Mouse (Mus musculus) adrenal gland, postnatal 10 days (tissue): ENCODE measurements at regions not wholly inside any gene's neighbourhood (a gene's known extent, or its start where the extent isn't known, plus 50 kb on each side); places are given as distances from the start of the nearest gene placed in this dataset.

Experiments
- DNase-seq: peaks from one replicate; pipeline ENCODE4 v3.0.0; 2021; ENCODE audit warnings: mixed read lengths

- no peak for DNase-seq
Observed at GRCm38 (mm10) chr3:123918140-123918539, 227.5 kb upstream of the Ndst3 start.

GRCm38 (mm10) chr3:123952121-123952520, 261.5 kb upstream of the Ndst3 start:
- DNase-seq = no peak

- no peak for DNase-seq
Observed at GRCm38 (mm10) chr3:123967373-123967772, 276.7 kb upstream of the Ndst3 start.

- DNase-seq = no peak
Observed at GRCm38 (mm10) chr3:123972367-123972766, 281.7 kb upstream of the Ndst3 start.

GRCm38 (mm10) chr3:123973806-123974576, 283.3 kb upstream of the Ndst3 start:
- no peak for DNase-seq

- DNase-seq = peak; percentile 13
Observed at GRCm38 (mm10) chr3:123976475-123976874, 285.8 kb upstream of the Ndst3 start.

- no peak for DNase-seq
Observed at GRCm38 (mm10) chr3:123977168-123977567, 286.5 kb upstream of the Ndst3 start.

GRCm38 (mm10) chr3:123983045-123983444, 292.4 kb upstream of the Ndst3 start:
- no peak for DNase-seq

- DNase-seq = no peak
Observed at GRCm38 (mm10) chr3:123983530-123983929, 292.9 kb upstream of the Ndst3 start.

GRCm38 (mm10) chr3:123984028-123984427, 293.4 kb upstream of the Ndst3 start:
- DNase-seq = peak; percentile 2

- DNase-seq = no peak
Observed at GRCm38 (mm10) chr3:123999957-124000616, 309.4 kb upstream of the Ndst3 start.

- DNase-seq = no peak
Observed at GRCm38 (mm10) chr3:124000883-124001282, 310.2 kb upstream of the Ndst3 start.

GRCm38 (mm10) chr3:124011685-124012084, 309.0 kb upstream of the Tram1l1 start:
- no peak for DNase-seq

- no peak for DNase-seq
Observed at GRCm38 (mm10) chr3:124018618-124019017, 302.0 kb upstream of the Tram1l1 start.

GRCm38 (mm10) chr3:124026188-124026587, 294.5 kb upstream of the Tram1l1 start:
- no peak for DNase-seq

GRCm38 (mm10) chr3:124067061-124067460, 253.6 kb upstream of the Tram1l1 start:
- DNase-seq = no peak

- no peak for DNase-seq
Observed at GRCm38 (mm10) chr3:124067538-124067937, 253.1 kb upstream of the Tram1l1 start.

GRCm38 (mm10) chr3:124067971-124068370, 252.7 kb upstream of the Tram1l1 start:
- DNase-seq = no peak

GRCm38 (mm10) chr3:124069182-124069581, 251.5 kb upstream of the Tram1l1 start:
- DNase-seq = no peak

- DNase-seq = peak; percentile 48
Observed at GRCm38 (mm10) chr3:124075974-124076606, 244.6 kb upstream of the Tram1l1 start.

GRCm38 (mm10) chr3:124092404-124093121, 228.1 kb upstream of the Tram1l1 start:
- no peak for DNase-seq

- no peak for DNase-seq
Observed at GRCm38 (mm10) chr3:124113995-124114394, 206.7 kb upstream of the Tram1l1 start.

- DNase-seq = no peak
Observed at GRCm38 (mm10) chr3:124156255-124156654, 164.4 kb upstream of the Tram1l1 start.
